ENCODE assay signal across 13 mouse cellular contexts in the genomic region with DNA sequence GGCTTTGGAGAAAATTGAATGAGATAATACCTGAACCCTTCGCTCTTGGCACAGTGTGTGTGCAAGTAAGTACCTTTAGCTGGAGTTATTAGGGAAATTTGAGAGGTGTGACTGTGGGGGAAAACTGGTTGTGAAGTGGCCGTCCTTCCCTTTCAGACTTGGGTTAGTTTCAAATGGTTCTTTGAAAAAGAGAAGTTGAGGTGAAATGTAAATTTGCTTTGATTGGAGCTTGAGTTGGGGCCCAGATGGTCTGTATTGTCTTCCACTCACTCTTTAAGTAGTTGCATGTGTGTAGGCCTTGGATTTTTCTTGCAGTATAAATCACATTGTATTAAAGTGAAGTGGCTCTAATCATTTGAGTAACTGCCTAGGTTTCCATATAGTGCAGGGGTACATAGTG. TPM values are rescaled to one million over a fixed set of nuclear protein-coding genes. Genes with fewer than 3 reads are reported as not detected.
DNase-seq lines count a peak whose midpoint lies in the region; ATAC-seq and TF ChIP-seq lines count a peak whose summit lies in the region.
"Had no signal": no experiment of that assay in that cellular context is flagged by ENCODE, and none has a peak within 500 bp of the region (broad histone marks: within the 10 kb centered on the region; RNA-seq: fewer than 3 reads in every experiment).

No protein-coding gene starts in this region.

- no peak overlapping the region for H3K9ac ChIP-seq in kidney, embryonic 15.5 days
- H3K9ac ChIP-seq in CH12.LX (ENCODE audit: insufficient read depth, low read depth), result peak overlapping the region; percentile 27; the same call in 1 of the 2 replicates
- peak overlapping the region; percentile 58; the same call in 1 of the 2 replicates for H3K9ac ChIP-seq in embryonic facial prominence, embryonic 13.5 days
- H3K9ac ChIP-seq in liver, embryonic 14.5 days (replicated peaks), result no peak overlapping the region; the same call in 1 of the 2 replicates

- H3K36me3 ChIP-seq in kidney, embryonic 15.5 days, result peaks cover 12% of the 10 kb centered on the region
- no peaks in the 10 kb centered on the region for H3K36me3 ChIP-seq in kidney, adult 2 months (ENCODE audit: control insufficient read depth, insufficient read depth, low read length)
- peaks cover 0 to 41% of the 10 kb centered on the region in 2 experiments for H3K36me3 ChIP-seq in CH12.LX (replicated peaks in 1 of 2; ENCODE audit: control insufficient read depth in 1 of 2, insufficient read depth in 1 of 2, low read length in 1 of 2)
- peaks cover 6% of the 10 kb centered on the region; the same call in 1 of the 2 replicates for H3K36me3 ChIP-seq in embryonic facial prominence, embryonic 13.5 days
- H3K36me3 ChIP-seq in liver, embryonic 14.5 days (replicated peaks; ENCODE audit: control insufficient read depth, insufficient read depth, low read depth), result no peaks in the 10 kb centered on the region; the same call in none of the 2 replicates

- WGBS in kidney, embryonic 15.5 days, result 81% methylated on average over 2 of the region's 2 CpGs
- WGBS in kidney, adult 2 months, result 66% methylated on average over 2 of the region's 2 CpGs
- 46% methylated on average over 2 of the region's 2 CpGs for WGBS in embryonic facial prominence, embryonic 13.5 days
- WGBS in liver, embryonic 14.5 days (ENCODE audit: insufficient replicate concordance), result 61% methylated on average over 2 of the region's 2 CpGs

- H3K4me1 ChIP-seq in kidney, embryonic 15.5 days, result peaks cover 27% of the 10 kb centered on the region
- H3K4me1 ChIP-seq in kidney, adult 2 months (ENCODE audit: control insufficient read depth, insufficient read depth, low read length), result peaks cover 29% of the 10 kb centered on the region
- H3K4me1 ChIP-seq in CH12.LX (ENCODE audit: control insufficient read depth in 1 of 2, insufficient read depth in 2 of 2), result peaks cover 12 to 51% of the 10 kb centered on the region in 2 experiments
- H3K4me1 ChIP-seq in embryonic facial prominence, embryonic 13.5 days, result peaks cover 25% of the 10 kb centered on the region
- peaks cover 28% of the 10 kb centered on the region in 2 experiments for H3K4me1 ChIP-seq in liver, embryonic 14.5 days (replicated peaks; ENCODE audit: control insufficient read depth in 2 of 2, insufficient read depth in 2 of 2, low read length in 1 of 2)

- H3K79me2 ChIP-seq in CH12.LX (replicated peaks; ENCODE audit: control insufficient read depth, extremely low read depth, insufficient read depth, poor library complexity, severe bottlenecking), result peaks cover 73% of the 10 kb centered on the region

- no peak for TF ChIP-seq RAD21 in CH12.LX (IDR thresholded peaks at IDR 0.05; ENCODE audit: low read depth, low read length)

- no peak for ATAC-seq in kidney, embryonic 15.5 days (replicated peaks; ENCODE audit: low FRiP score)
- no peak for ATAC-seq in embryonic facial prominence, embryonic 13.5 days (ENCODE audit: insufficient number of reproducible peaks, insufficient read depth, low FRiP score, low TSS enrichment, low read depth)
- no peak for ATAC-seq in liver, embryonic 14.5 days (ENCODE audit: insufficient read depth)
- no peak for ATAC-seq in megakaryocyte progenitor cell, adult 5-6 weeks (replicated peaks; ENCODE audit: poor library complexity)
- ATAC-seq: inflammation-experienced regulatory T-cells, adult 6 months had no signal

- H3K27me3 ChIP-seq in kidney, embryonic 15.5 days, result no peaks in the 10 kb centered on the region
- H3K27me3 ChIP-seq in kidney, adult 2 months (replicated peaks; ENCODE audit: control insufficient read depth, insufficient read depth, low read length), result no peaks in the 10 kb centered on the region
- no peaks in the 10 kb centered on the region for H3K27me3 ChIP-seq in CH12.LX (replicated peaks)
- no peaks in the 10 kb centered on the region for H3K27me3 ChIP-seq in embryonic facial prominence, embryonic 13.5 days
- H3K27me3 ChIP-seq in liver, embryonic 14.5 days (ENCODE audit: control insufficient read depth, insufficient read depth, low read length), result no peaks in the 10 kb centered on the region

- peak; percentile 46; the same call in 1 of the 2 replicates for TF ChIP-seq EP300 in CH12.LX (IDR thresholded peaks at IDR 0.05; ENCODE audit: low read length)
- TF ChIP-seq EP300 in liver, embryonic 14.5 days (IDR thresholded peaks at IDR 0.05; ENCODE audit: low read depth), result no peak

- peak overlapping the region; percentile 66; the same call in 1 of the 2 replicates for H3K4me2 ChIP-seq in kidney, embryonic 15.5 days
- H3K4me2 ChIP-seq in CH12.LX (ENCODE audit: insufficient read depth, low read depth, poor library complexity, severe bottlenecking), result peak overlapping the region; percentile 80
- H3K4me2 ChIP-seq in embryonic facial prominence, embryonic 13.5 days, result peak overlapping the region; percentile 72
- H3K4me2 ChIP-seq in liver, embryonic 14.5 days (ENCODE audit: low read depth), result peak overlapping the region; percentile 84

- no peak for TF ChIP-seq CTCF in kidney, adult 2 months (conservative IDR thresholded peaks at IDR 0.05; ENCODE audit: insufficient read depth, insufficient read length, low read depth, low read length)
- TF ChIP-seq CTCF in CH12.LX (conservative IDR thresholded peaks at IDR 0.05 in 1 of 2, IDR thresholded peaks at IDR 0.05 in 1 of 2; ENCODE audit: low read depth in 2 of 2, low read length in 2 of 2), result no peak
- TF ChIP-seq CTCF in liver, embryonic 14.5 days (IDR thresholded peaks at IDR 0.05; ENCODE audit: low read depth), result no peak

- dilution Hi-C loops in CH12.LX (cut with MboI; ENCODE audit: extremely low pct_ligation_motif_present, extremely low pct_unique_long_range_greater_than_20kb, low sequenced_read_pairs), result no loop called here

- in situ Hi-C loops in CH12.LX (cut with MboI; ENCODE audit: low pct_ligation_motif_present, low pct_unique_long_range_greater_than_20kb, low sequenced_read_pairs), result no loop called here

- H3K4me3 ChIP-seq in kidney, embryonic 15.5 days (replicated peaks), result no peak overlapping the region
- H3K4me3 ChIP-seq in kidney, adult 2 months (ENCODE audit: insufficient read depth, low read depth, low read length), result no peak overlapping the region
- no peak overlapping the region for H3K4me3 ChIP-seq in CH12.LX (replicated peaks in 1 of 3; ENCODE audit: low read depth in 2 of 3, low read length in 2 of 3, poor library complexity in 1 of 3)
- H3K4me3 ChIP-seq in embryonic facial prominence, embryonic 13.5 days, result peak overlapping the region; percentile 98
- no peak overlapping the region for H3K4me3 ChIP-seq in liver, embryonic 14.5 days (ENCODE audit: insufficient read depth in 1 of 2, low read depth in 2 of 2, low read length in 2 of 2)
- H3K4me3 ChIP-seq: left cerebral cortex, adult 2 months had no signal

- H3K27ac ChIP-seq in kidney, embryonic 15.5 days, result no peak overlapping the region
- H3K27ac ChIP-seq in kidney, adult 2 months (ENCODE audit: insufficient read depth, low read depth, low read length), result no peak overlapping the region
- H3K27ac ChIP-seq in CH12.LX (ENCODE audit: insufficient read depth, low read depth), result peak overlapping the region; percentile 30; the same call in 1 of the 2 replicates
- H3K27ac ChIP-seq in embryonic facial prominence, embryonic 13.5 days, result no peak overlapping the region
- H3K27ac ChIP-seq in liver, embryonic 14.5 days, result no peak overlapping the region
- H3K27ac ChIP-seq: left cerebral cortex, adult 2 months had no signal

- no peak for DNase-seq in kidney, adult 2 months
- peak; percentile 51 for DNase-seq in CH12.LX (ENCODE audit: extremely low read depth)
- no peak for DNase-seq in liver, embryonic 14.5 days (ENCODE audit: low read depth in 3 of 3, low spot score in 3 of 3)
- no peak for DNase-seq in thymus, adult 18-20 months
- DNase-seq in embryo, embryonic 10 days (ENCODE audit: low spot score), result no peak
- DNase-seq: adrenal gland, postnatal 14 days; cerebellum, adult 9-11 months; right cerebral cortex, postnatal 25 days had no signal

- no peaks in the 10 kb centered on the region for H3K9me3 ChIP-seq in kidney, embryonic 15.5 days (replicated peaks)
- no peaks in the 10 kb centered on the region for H3K9me3 ChIP-seq in CH12.LX (replicated peaks; ENCODE audit: low read length)
- no peaks in the 10 kb centered on the region for H3K9me3 ChIP-seq in embryonic facial prominence, embryonic 13.5 days
- H3K9me3 ChIP-seq in liver, embryonic 14.5 days (ENCODE audit: control insufficient read depth, low read length), result no peaks in the 10 kb centered on the region

- no peak for TF ChIP-seq POLR2A in kidney, adult 2 months (IDR thresholded peaks at IDR 0.05; ENCODE audit: low read depth, low read length)
- TF ChIP-seq POLR2A in CH12.LX (IDR thresholded peaks at IDR 0.05; ENCODE audit: low read depth, low read length), result no peak

RNA-seq across cellular contexts. Expression of gene Setd2, which starts 2.7 kb away (rescaled TPM):
- 33.8 and 36.2 TPM in 2 replicates for polyA plus RNA-seq in kidney, embryonic 15.5 days (2015; fragmentation: Nextera tagmentation; extraction: Ambion mirVana)
- 35.1 and 37.6 TPM in 2 replicates for polyA plus RNA-seq in kidney, adult 2 months (2012; rRNA removed)
- 34.9 and 35.8 TPM in 2 replicates for total RNA-seq in CH12.LX (2012; rRNA removed)
- total RNA-seq in CH12.LX (2014; rRNA removed), result 35.5 and 41.6 TPM in 2 replicates
- 87.1 and 104 TPM in 2 replicates for polyA plus RNA-seq in CH12.LX (2012; ENCODE audit: insufficient read length, low read depth)
- 42.2 and 54.9 TPM in 2 replicates for polyA plus RNA-seq in embryonic facial prominence, embryonic 13.5 days (2015; fragmentation: Nextera tagmentation; extraction: Ambion mirVana)
- polyA plus RNA-seq in liver, embryonic 14.5 days (2012; rRNA removed), result 21.4 and 25.0 TPM in 2 replicates
- polyA plus RNA-seq in liver, embryonic 14.5 days (2014; fragmentation: Nextera tagmentation; extraction: Ambion mirVana), result 12.4 and 14.2 TPM in 2 replicates
- total RNA-seq in megakaryocyte progenitor cell, adult 5-6 weeks (2015), result 139 and 161 TPM in 2 replicates
- 113 and 160 TPM in 2 replicates for total RNA-seq in megakaryocyte progenitor cell, adult 5-6 weeks (2017)

RNA-seq across cellular contexts. Expression of gene Kif9, which starts 58.4 kb away (rescaled TPM):
- polyA plus RNA-seq in kidney, embryonic 15.5 days (2015; fragmentation: Nextera tagmentation; extraction: Ambion mirVana), result 0.82 and 1.5 TPM in 2 replicates
- 1.8 and 3.1 TPM in 2 replicates for polyA plus RNA-seq in kidney, adult 2 months (2012; rRNA removed)
- total RNA-seq in CH12.LX (2012; rRNA removed), result 1.2 and 1.8 TPM in 2 replicates
- 1.1 and 1.6 TPM in 2 replicates for total RNA-seq in CH12.LX (2014; rRNA removed)
- polyA plus RNA-seq in CH12.LX (2012; ENCODE audit: insufficient read length, low read depth), result 1.2 and 1.8 TPM in 2 replicates
- 0.86 and 1.4 TPM in 2 replicates for polyA plus RNA-seq in embryonic facial prominence, embryonic 13.5 days (2015; fragmentation: Nextera tagmentation; extraction: Ambion mirVana)
- polyA plus RNA-seq in liver, embryonic 14.5 days (2012; rRNA removed), result 0.10 and 0.19 TPM in 2 replicates
- polyA plus RNA-seq in liver, embryonic 14.5 days (2014; fragmentation: Nextera tagmentation; extraction: Ambion mirVana), result 0.10 and 0.37 TPM in 2 replicates
- total RNA-seq in megakaryocyte progenitor cell, adult 5-6 weeks (2015), result 0.77 and 1.4 TPM in 2 replicates
- total RNA-seq in megakaryocyte progenitor cell, adult 5-6 weeks (2017), result 0.87 and 1.7 TPM in 2 replicates

RNA-seq across cellular contexts. Expression of gene Klhl18, which starts 58.6 kb away (rescaled TPM):
- 8.9 and 10.5 TPM in 2 replicates for polyA plus RNA-seq in kidney, embryonic 15.5 days (2015; fragmentation: Nextera tagmentation; extraction: Ambion mirVana)
- 17.4 and 17.8 TPM in 2 replicates for polyA plus RNA-seq in kidney, adult 2 months (2012; rRNA removed)
- total RNA-seq in CH12.LX (2012; rRNA removed), result 4.4 and 4.8 TPM in 2 replicates
- 3.0 and 3.5 TPM in 2 replicates for total RNA-seq in CH12.LX (2014; rRNA removed)
- polyA plus RNA-seq in CH12.LX (2012; ENCODE audit: insufficient read length, low read depth), result 10.1 and 10.2 TPM in 2 replicates
- 9.3 and 9.8 TPM in 2 replicates for polyA plus RNA-seq in embryonic facial prominence, embryonic 13.5 days (2015; fragmentation: Nextera tagmentation; extraction: Ambion mirVana)
- polyA plus RNA-seq in liver, embryonic 14.5 days (2012; rRNA removed), result 2.4 and 2.8 TPM in 2 replicates
- 1.8 and 2.4 TPM in 2 replicates for polyA plus RNA-seq in liver, embryonic 14.5 days (2014; fragmentation: Nextera tagmentation; extraction: Ambion mirVana)
- 11.1 and 11.5 TPM in 2 replicates for total RNA-seq in megakaryocyte progenitor cell, adult 5-6 weeks (2015)
- 8.4 and 11.4 TPM in 2 replicates for total RNA-seq in megakaryocyte progenitor cell, adult 5-6 weeks (2017)

Comparison
In these comparisons a context has a peak if more than half of its experiments do, and no peak if none do; other contexts are left out.
1. H3K9ac ChIP-seq: peak in CH12.LX (single experiment) and embryonic facial prominence, embryonic 13.5 days (single experiment); none in kidney, embryonic 15.5 days (single experiment) and liver, embryonic 14.5 days (single experiment).
2. Peak in every context shown above with its lines, with median percentiles within 50 percentile points of each other: H3K4me2 ChIP-seq.